Mouse (Mus musculus) kidney, postnatal 36 days (tissue): Measurements from ENCODE around the gene Cpt1a.

Source experiments
- DNase-seq, 2 experiments: peaks; one replicate each; pipeline ENCODE4 v3.0.0; 2021 to 2022; ENCODE audit warnings: mixed read lengths in 2 of 2

The Cpt1a gene

DNA sequence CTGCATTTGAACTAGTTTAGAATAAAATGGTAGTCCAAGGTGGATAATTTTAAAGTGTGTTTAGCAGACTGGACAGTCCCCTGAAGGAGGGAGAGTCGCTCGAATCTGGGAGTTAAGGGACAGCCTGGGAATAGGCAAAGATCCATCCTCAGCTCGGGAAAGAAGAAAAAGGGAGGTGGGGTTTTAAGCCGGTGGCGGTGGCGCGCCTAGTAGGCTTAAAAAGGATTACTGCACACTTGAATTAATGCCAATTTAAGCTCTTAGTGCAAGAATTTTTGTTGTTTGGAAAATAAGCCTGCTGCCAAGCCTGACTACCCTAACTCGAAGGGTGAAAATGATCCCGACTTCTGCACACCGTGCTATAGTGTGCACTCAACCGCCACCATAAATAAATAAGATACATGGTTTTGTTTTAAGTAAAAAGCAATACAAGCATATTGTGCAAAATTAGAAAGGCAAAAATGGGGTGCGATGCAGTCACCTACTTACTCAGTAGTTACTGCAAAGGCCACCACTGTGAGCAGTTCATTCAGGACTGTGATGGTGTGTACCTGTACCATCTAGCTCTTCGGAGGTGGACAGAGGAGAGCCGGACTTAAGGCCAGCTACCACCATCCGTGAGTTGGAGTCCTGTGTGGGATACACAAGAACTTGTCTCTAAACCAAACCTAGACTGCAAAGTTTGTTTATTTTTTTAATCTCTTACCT is 3.8 kb downstream of the Cpt1a start:
- peak; percentile 30 to 43 for DNase-seq

DNA sequence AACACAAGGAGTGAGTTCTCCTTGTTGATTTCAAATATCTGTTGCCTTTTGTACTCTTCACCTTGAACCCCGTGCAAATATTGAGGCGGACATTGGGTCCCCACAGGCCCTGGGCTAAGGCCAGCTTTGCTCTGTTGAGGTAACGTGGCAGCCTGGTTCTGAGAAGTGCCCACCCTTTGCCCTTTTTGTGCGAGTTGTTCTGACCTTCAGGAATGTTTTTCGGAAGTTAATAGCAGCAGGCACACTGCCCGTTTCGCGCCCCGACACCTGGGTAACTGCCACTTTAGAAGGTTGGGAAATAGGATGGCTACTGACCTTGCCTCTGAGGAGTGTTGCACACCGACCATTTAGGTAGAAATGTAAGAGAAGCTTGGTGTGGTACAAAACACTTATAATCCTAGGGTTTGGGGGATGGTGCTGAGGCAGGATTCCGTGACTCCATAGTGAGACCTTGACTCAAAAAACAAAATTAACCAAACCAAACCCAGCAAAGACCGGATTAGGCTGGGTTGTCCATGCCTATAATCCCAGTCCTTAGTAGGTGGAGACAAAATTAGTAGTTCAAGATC is 4.4 kb downstream of the Cpt1a start:
- peak; percentile 86 to 88 for DNase-seq

DNA sequence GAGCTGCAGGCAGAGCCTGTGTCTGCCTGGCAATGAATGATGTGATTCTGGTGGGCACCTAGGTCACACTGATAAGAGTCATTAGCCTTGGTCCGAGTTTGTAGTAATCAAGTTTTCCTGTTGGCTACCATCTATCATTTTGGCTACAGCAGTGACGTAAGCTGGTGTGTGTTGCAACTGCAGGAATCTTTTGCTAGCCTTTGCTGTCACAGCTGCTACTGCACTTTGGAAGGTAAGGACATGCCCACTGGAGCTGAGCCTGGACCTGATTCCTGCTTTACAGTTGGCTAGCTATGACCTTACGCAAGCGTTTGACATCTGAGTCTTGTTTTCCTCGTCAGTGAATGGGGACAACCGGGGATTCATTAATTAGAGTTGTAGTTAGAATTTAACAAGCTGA is 11.1 kb downstream of the Cpt1a start:
- peak; percentile 76 to 93 for DNase-seq

DNA sequence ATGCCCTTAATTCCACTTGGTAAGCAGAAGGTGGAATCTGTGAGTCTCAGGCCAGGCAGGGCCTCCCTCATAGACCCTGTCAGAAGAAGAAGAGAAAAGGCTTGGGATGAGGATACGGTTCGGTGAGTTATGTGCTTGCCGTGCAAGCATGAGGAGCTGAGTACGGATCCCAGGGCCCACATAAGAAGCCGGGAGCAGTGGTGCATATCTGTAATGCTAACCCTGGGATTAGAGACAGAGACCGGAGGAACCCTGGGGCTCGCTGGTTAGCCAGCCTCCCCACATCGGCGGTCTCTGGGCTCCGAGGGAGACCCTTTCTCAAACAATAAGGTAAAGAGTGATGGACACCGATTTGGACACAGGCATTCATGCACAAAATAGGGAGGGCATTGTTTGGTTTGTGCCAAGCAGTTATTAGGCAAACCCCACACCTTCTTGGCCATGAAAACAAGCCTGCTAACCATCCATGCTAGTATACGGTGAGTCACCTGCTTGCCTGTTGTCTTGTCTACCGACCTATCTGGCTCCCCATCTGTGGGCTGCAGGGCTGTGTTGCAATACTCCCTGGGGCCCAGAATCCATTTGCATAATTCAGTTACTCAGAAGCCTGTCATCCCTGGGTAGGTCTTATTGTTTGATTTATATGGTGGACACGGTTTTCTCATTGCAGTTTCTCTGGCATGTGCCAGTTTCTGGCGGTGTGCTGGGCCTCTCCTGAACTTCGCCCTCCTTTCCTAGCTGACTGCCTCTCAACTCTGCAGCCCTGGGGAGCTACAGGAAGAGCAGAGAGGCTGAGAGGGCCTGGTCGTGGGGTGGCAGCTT is 11.8 kb downstream of the Cpt1a start:
- peak; percentile 69 to 74 for DNase-seq

DNA sequence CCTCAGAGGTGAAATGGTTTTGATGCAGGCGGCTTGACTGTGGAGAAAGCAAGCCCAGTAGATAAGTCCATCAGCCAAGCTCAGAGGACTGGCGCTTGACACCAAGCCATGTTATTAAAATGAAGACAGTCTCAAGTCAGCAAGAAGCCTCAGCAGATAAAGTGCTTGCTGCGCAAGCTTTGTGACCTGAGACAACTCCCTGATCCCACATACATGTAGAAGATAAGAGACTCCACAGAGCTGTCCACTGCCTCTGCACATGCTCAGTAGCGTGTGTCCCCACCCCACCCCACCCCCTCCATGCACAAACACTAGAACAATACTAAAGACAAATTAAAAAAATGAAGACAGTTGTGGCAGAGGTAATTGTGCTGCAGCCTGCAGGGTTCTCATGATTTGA is 12.4 kb downstream of the Cpt1a start:
- DNase-seq, result no peak

DNA sequence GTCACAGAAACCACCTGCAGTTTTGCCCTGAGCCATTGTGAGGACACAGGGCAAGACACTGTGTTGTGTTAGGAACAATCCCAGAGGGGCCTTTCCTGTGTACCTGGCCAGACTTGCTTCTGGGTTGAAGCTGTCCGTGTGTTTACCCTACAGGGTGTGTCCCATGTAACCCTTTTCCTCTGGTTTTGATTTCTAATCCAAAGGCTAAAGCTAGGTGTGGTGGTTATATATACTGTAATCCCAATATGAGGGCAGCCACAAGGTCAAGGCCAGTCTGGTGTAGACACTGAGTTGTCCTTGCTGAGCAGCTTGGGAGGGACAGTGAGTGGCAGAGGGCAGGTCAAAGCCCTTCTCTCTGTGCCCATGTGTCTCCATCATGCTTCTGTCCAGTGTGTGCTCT is 13.8 kb downstream of the Cpt1a start:
- peak in 1 of 2 experiments; percentile 8 for DNase-seq

DNA sequence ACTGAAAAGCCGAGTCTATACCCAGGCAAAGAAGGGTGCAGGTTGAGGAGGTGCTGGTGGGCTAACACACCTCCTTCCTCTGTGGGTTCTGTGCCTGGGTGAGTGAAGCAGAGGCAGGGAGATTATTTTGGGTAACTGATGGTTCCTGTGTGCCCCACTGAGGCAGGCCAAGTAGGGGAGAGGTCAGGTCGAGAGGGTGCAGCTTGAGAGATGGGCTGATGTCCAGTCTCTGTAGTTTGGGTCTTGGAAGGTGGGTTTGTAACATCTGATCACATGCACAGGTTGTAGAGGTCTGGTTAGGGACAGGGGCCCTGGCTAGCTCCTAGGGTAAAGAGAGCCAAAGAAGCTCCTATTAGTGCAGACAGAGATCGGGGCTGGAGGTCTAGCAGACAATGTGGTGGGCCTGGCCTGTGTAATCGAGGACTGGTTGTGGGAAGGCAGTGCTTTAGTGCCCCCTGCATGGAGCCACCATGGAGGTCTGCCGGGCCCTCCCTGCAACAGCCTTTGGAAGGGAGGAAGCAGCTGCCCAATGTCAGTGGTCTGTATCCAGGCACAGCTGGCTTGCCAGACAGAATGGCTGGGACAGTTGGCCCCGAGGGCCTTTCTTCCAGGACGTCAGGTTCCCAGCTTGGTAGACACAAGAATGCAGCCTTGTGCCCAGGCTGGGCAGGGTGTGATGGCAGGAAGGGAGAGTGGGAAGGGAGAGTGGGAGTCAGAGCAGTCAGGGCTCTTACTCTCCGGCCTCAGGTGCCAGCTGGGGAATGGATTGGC is 14.5 kb downstream of the Cpt1a start:
- no peak for DNase-seq

DNA sequence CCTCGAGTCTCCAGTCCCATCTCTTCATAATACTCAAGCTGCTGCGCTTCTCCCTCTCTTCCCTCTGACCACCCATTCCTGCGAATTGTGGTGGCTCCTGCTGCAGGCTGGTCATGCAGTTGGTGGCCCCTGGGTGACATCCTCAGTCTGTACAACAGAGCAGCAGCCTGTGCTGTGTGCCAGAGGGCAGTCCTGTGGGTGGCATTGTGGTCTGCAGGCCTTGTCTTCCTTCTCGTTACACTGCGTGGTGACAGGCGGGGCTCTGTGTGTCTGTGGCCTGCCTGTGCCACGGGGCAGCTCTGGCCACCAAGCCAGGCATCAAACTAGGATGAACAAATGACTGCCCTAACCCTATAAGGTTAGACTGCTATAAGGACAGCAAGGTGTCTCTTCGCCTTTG is 17.1 kb downstream of the Cpt1a start:
- DNase-seq, result no peak

DNA sequence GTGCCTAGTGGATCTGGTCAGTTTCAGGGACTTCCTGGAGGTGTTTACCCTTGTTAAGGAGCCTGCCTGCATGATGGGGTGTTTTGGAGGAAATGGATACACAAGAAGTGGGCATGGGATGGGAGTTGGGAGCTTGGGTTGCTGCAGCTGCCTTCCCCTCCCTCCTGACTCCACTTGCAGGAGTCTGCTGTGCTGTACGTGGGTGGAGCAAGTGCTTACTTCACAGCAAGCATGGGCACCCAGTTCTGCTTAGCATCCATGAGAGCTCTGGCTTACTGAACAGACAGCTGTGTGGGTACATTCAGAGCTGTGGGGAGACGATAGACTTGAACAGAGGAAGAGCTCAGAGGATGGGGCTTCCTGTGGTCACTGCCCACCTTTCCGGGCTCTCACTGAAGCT is 18.9 kb downstream of the Cpt1a start:
- DNase-seq, result no peak

DNA sequence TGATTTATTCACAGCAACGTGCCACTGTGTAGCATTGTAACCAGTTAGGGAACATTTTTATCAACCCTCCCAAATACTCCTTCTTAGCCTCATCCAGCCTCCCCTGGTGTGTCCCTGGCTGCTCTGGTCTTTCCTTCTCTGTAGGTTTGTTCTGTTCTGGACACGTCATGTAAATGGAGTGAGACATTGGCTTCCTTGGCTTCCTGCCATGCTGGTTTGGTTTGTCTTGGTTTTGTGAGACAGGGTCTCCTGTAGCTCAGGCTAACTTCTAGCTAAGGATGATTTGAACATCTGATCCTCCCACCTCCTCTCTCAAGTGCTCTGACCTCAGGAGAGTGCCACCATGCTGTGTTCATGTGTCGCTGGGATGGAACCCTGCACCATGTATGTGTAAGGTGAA is 21.8 kb downstream of the Cpt1a start:
- no peak for DNase-seq

DNA sequence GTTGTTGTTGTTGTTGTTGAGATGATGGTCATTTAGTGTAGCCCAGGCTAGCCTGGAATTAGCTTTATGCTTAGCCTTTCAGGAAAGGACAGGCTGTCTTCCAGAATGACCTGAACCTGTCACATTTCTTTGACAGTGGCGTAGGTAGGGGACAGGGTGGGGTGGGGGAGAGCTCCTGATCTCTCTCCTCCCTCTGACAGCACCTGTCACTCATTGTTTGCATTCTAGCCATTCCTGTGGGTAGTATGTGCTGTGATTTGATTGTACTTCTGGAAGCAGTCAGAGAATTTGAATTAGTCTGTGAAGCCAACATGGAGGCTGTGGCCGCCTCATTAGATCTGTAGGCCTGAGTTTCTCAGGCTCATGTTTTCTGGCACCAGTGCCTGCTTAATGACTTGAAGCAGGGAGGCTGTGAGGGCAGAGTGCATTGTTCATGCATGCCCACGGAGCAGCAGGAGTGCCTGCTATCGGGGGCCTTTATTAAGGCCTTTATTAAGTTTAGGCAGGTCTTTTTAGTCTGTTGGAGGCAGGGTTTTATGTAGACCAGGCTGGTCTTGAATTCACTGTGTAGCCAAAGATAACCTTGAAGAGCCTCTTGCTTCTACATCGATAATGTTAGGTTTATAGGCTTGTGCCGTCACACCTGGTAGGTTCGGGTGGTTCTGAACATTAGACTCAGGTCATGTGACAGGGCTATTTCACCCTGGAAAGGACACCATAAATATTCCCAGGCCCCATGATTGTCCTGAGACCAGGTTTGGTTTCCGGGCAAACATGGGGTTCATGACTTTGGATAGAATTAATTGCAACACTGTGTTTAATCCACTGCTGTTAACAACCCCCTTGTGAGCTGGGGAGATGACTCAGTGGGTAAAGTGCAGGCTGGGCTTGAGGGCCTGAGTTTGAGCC is 22.8 kb downstream of the Cpt1a start:
- DNase-seq, result peak; percentile 65 to 71

DNA sequence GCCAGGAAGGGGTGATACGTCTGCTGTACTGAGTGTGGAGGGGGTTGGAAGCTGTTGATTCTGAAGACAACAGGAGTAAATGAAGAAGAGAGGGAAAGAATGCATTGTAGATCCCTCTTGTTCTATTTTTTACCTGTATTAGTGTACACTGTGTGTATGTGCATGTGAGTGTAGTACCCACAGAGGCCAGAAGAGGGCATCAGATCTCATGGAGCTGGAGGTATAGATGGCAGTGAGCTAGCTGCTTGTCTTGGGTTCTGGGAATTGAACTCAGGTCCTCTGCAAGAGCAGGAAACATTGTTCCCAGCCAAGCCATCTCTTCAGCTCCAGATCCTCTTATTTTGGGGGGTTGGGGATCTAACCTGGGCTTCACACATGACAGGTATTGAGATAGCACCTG is 25.6 kb downstream of the Cpt1a start:
- DNase-seq, result no peak

DNA sequence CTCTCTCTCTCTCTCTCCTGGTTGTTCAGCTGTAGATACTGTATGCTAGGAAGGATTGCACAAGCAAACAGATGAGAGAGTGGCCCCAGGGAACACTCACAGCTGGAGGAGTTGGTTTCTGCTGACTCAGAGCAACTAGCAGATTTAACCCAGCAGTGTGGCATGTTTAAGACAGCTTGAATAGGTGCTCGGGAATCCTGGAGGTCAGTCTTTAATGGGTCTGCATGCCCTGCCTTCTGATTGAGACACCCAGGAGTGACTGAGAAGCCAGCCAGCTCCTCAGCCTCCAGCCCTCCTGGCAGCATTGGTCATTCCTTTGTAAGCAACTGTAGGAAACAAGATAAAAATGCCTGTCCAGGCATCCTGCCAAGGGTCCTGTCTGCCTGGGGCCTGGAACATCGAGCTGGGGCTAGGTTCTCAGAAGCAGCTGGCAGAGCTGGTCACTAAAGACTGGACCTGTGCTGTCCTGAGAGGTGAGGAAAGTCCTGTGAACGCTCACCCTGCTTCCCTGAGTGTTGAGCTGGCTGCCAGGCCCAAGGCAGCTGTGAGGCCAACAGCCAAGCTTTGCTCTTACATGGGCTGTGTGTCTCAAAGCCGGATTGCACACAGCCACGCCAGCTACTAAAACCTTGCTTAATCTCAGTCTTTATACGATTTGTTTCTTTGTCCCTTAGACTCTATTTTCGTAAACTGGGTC is 31.4 kb downstream of the Cpt1a start:
- peak; percentile 84 to 90 for DNase-seq

DNA sequence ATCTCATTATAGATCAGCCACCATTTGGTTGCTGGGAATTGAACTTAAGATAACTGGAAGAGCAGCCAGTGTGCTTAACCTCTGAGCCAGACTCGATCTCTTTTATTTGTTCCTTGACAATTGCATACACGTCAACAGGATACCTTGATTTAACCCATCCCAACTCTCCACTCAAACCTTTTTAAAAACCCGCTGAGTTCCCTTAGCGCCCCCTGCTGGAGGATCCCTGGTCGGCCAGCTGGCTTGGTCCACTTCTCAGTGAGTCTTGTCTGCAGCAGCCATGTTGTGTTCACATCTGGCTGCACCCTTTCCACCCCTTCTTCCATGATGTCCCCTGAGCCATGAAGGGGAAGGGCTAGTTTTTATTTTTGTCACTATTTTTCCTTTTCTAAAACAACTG is 33.0 kb downstream of the Cpt1a start:
- DNase-seq, result peak; percentile 30 to 79

DNA sequence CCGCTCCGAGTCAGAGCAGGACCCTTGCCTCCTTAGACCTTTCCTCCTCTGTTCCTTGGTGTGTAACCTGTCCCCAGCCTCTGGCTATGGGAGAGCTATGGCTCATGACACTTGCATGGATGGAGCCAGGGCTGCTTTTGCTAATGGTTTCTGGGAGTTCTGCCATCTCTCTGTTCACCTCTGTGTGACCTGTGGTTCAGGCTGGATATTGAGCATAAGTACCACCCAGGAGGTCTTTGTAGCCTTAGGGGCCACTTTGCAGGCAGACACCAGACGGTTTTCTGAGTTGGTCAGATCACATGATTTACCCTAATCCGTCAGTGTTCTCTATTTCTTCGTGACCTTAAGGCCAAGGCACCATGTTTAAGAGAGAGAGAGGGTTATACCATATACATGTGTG is 34.4 kb downstream of the Cpt1a start:
- peak in 1 of 2 experiments; percentile 62 for DNase-seq

DNA sequence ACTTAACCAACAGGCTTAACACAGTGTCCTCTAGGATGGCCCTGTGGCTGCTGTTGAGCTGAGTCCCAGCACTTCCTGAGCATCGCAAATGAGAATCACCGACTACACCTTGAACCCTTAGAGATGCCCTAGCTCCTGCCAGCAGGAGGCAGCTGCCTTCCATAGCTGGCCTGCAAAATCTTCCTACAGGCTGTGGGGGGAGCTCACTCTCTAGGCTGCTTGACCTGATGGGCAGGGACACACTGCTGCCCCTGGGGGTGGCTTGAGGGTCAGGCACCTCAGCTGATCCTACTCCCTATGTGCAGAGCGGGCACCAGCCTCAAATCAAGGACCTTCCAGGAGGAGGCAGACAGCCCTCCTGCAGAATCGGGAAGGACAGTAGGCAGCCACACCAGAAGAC is 35.5 kb downstream of the Cpt1a start:
- DNase-seq, result no peak

DNA sequence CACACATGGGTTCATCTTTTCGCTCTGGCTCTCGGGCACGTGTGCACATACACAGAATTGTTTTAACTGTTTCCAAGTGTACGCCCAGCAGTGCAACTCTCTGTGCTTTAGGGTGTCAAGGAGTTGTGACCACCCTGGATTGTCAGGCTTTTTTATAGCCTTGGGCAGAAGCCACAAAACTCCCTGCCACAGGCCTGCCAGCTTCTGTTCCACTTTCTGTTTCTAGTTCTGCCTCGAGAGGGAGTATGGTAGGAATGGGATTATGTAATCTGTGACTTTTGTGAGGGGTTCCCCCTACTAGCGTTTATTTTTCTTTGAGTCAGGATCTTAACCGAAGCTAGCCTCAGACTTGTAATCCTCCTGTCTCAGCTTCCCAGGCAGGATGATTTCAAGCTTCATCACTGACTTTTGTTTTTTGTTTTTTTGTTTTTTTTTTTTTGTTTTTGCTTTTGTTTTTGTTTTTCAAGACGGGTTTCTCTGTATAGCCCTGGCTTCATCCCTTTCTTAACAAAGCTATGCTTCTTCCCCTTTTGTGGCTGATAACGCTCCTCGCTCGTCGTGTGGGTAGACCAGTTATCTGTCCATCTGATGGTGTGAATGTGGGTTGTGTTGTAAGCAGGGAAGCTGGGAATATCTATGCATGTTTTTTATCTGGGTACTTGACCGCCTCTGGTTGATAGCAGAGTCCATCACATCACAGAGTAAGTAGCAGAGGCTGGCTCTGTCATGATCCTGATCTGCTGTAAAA is 37.9 kb downstream of the Cpt1a start:
- no peak for DNase-seq

DNA sequence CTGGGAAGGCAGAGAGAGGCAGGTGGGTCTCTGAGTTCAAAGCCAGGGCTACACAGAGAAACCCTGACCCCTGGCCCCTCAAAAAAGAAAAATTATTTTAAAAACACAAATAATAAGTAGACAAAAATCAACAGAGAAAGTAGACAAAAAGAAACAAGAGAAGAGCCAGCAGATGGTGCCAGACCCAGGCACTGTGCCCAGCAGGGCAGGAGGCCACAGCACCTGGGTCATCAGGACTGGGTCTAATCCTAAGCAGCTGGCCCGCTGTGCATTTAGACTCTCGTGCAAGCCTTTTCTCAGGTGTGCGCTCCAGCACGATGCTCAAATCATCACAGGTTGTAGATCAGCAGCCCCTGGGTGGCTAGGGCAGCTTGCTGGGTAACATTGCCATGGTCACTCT is 41.4 kb downstream of the Cpt1a start:
- no peak for DNase-seq

DNA sequence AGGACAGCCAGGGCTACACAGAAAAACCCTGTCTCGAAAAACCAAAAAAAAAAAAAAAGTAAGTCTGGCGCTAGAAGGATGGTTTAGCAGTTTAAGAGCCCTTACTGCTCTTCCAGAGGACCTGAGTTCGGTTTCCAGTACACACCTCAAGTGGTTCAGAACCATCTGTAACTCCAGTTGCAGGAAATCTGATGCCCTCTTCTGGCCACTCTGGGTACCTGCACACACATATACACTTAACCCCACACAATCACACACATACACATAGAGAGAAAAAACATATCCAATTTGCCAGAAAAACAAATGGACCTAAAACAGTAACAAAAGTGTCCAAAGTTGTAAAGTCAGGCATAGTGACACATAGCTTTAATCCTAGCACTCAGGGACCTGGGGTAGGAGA is 43.0 kb downstream of the Cpt1a start:
- DNase-seq, result no peak

DNA sequence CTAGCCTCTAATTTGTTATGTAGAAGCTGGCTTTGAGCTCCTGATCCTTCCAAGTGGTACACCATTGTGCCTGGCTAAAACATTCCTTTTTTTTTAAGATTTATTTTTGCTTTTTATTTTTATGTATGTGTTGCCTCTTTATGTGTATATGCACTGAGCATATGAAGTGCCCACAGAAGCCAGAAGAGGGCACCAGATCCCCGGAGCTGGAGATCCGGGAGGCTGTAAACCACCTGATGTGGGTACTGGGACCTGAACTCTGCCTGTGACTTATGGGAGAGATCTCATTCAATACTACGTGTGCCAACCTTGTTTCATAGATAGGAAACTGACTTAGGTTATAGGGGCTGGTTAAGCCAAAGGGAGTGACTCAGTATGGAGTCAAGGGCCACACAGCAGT is 46.1 kb downstream of the Cpt1a start:
- DNase-seq, result peak in 1 of 2 experiments; percentile 44

DNA sequence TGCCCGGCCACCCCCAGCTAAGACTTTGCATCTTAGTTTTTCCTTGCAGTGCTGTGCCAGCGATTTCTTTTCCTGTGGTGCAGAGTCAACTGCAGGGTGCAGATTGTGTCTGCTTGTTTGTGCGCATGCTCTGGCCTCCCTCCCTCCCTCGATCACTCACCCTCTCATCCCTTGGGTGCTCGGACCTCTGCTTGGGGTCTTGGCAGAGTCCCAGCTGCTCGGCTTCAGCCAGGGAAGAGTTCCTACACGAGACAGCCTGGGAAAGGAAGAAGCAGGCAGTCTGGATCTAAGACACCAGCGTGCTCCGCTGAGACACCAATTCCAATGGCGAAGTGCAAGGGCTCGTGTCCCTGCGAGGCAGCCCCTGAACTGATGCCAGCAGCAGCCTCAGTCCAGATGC is 51.2 kb downstream of the Cpt1a start:
- peak; percentile 49 to 70 for DNase-seq
